Mouse (Mus musculus): ENCODE measurements around the gene Rab42.

Rab42 gene

GRCm38 (mm10) chr4:132302939-132303479, at the start of gene Rab42:
Gene Rab42, minus strand, starts transcription at chr4:132303385.
- CTCF ChIA-PET, result interaction anchor here in 3 of 4 experiments (0.7 to 4.4 kb wide), 10 partner anchors 10 to 125 kb away, joined by 3 to 21 read pairs (median 4); no protein-coding TSS in a partner anchor
- POLR2A ChIA-PET, result interaction anchor here (0.6 to 30.6 kb wide), 47 partner anchors 10 to 1602 kb away, joined by 3 to 593 read pairs (median 5); partner anchors contain the start of genes Taf12 (in 3 of the 4), Trnau1ap (in 3 of the 4), Ythdf2 (in 2 of the 4) and Rcc1 (in 1 of the 4)

DNA sequence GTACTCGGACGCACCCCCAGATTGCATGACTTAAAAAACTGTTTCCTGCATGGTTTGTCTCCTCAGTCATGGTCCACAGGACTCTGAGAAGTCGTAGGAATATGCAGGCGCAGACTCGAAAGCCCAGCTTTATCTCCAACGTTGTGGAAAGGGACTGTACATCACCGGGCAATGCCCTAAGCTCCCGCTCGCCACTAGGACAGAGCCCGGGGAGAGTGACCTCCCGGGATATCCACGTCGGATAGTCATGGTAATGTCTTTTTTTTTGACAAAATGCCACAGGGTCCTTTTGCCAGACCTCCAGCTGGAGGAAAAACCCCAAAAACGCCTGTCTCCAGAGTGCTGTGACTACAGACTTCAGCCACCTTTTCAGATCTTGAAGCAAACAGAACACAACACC, 49.6 kb upstream of the Rab42 start:
- CTCF ChIA-PET, result no interaction called here

DNA sequence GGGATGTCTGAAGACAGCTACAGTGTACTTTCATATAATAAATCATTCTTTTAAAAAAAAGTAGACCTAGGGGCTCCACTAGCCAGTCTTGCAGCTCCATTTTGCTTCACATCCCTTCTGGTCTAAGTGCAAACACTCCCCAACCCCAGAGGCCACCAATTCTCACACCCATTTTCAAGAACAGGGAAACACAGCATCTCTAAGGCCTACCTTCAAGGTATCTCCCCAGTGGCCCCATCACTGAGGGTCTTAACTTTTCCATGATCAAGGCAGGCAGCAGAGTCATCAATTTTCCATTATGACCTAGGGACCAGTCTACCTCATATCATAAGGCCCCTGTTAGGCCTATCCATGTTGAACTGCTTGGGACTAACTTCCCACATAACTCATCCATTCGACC, 48.2 kb upstream of the Rab42 start:
- POLR2A ChIA-PET, result interaction anchor here (0.5 to 14.6 kb wide), 92 partner anchors 8 to 1773 kb away, joined by 3 to 222 read pairs (median 5); partner anchors contain the start of genes Sesn2 (in 3 of the 4), Srsf4 (in 3 of the 4), Gmeb1 (in 2 of the 4) and Taf12 (in 2 of the 4)
- CTCF ChIA-PET, result interaction anchor here in 2 of 4 experiments (1.3 to 2.3 kb wide), 3 partner anchors 22 to 60 kb away, joined by 3 to 6 read pairs (median 6); partner anchors contain the start of gene Trnau1ap (in 1 of the 2)

More for the DNA sequence above, 49.6 kb upstream of the Rab42 start:
- POLR2A ChIA-PET, result interaction anchor here (0.6 to 14.6 kb wide), 48 partner anchors 9 to 1440 kb away, joined by 3 to 222 read pairs (median 6); partner anchors contain the start of genes Atpif1 (in 2 of the 4), Taf12 (in 2 of the 4), Gmeb1 (in 1 of the 4) and Sesn2 (in 1 of the 4)

DNA sequence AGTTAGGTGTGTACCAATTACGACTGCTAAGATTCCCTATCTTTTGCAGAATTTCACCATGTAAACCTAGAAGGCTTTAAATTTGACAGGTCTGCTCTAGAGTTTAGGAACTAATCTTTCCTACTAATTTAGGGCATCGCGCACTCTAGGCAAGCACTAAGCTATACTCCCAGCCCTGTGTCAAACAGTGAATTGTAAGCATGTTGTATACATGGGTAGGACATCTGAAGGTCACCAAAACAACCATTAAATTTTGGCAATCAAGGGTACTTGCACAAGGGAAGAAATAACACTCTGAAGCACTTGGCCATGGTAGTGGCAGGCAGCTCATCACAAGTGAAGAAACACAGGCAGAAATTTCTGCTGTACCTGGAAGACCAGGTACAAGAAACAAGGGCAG, 47.7 kb upstream of the Rab42 start:
- ChIA-PET POLR2A (interaction anchor here (0.5 to 14.6 kb wide), 105 partner anchors 7 to 1773 kb away, joined by 3 to 222 read pairs (median 5); partner anchors contain the start of genes Sesn2 (in 3 of the 4), Srsf4 (in 3 of the 4), Trnau1ap (in 3 of the 4) and Gmeb1 (in 2 of the 4)), CTCF (interaction anchor here in 2 of 4 experiments (0.6 to 2.3 kb wide), 6 partner anchors 21 to 164 kb away, joined by 3 to 6 read pairs (median 4); partner anchors contain the start of gene Trnau1ap (in 1 of the 2))

DNA sequence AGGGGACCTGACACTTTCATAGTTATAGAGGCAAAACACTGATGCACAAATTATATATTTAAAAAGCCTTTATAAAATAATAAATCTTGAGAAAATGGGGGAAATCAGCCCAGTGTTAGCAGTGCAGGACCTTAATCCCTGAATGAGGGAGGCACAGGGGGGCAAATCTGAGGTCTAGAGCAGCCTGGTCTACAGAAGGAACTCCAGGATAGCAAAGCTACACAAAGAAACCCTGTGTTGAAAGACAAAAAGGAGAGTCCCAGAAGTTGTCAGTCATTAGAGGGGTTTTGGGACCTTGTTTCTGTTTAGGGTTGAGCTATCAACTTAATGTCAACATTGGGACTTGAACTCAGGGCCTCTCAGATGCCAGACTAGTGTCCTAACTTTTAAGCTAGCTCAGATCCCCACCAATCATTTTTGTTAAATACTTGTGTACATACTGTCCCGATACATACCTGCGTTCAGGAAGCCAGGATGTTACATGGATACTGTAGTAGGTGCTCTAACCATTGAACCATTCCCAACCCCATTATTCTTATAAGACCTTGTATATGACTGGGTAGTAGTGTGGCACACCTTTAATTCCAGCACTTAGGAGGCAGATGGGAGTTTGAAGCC, 47.0 kb upstream of the Rab42 start:
- CTCF ChIA-PET, result interaction anchor here in 2 of 4 experiments (0.6 to 2.3 kb wide), 7 partner anchors 21 to 165 kb away, joined by 3 to 6 read pairs (median 3); partner anchors contain the start of gene Trnau1ap (in 1 of the 2)
- POLR2A ChIA-PET, result interaction anchor here (0.6 to 14.6 kb wide), 96 partner anchors 8 to 477 kb away, joined by 3 to 222 read pairs (median 5); partner anchors contain the start of genes Srsf4 (in 3 of the 4), Trnau1ap (in 3 of the 4), Ythdf2 (in 3 of the 4) and Gmeb1 (in 2 of the 4)

DNA sequence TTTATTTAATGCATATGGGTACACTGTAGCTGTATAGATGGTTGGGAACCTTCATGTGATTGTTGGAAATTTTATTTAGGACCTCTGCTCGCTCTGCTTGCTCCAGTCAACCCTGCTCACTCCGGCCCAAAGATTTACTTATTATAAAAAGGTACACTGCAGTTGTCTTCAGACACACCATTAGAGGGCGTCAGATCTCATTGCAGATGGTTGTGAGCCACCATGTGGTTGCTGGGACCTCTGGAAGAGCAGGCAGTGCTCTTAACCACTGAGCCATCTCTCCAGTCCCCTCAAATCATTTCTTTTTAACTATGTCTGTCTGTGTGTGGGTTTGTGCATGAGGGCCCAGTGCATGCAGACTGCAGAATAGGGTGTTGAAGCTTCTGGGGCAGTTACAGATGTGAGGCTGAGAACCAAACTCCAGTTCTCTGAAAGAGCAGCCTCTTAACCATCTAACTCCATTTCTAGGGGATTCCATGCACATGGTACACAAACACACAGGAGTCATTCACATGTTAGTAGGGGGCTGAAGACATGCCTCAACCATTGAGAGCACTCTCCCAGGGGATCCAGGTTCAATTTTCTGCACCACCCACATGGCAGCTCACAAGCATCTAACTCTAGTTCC, 46.4 kb upstream of the Rab42 start:
- ChIA-PET POLR2A (interaction anchor here (0.5 to 14.6 kb wide), 79 partner anchors 8 to 987 kb away, joined by 3 to 222 read pairs (median 7); partner anchors contain the start of genes Trnau1ap (in 3 of the 4), Gmeb1 (in 2 of the 4), Rab42 (in 2 of the 4) and Taf12 (in 2 of the 4)), CTCF (interaction anchor here in 2 of 4 experiments (0.8 to 2.3 kb wide), 5 partner anchors 20 to 165 kb away, joined by 3 to 6 read pairs (median 4); partner anchors contain the start of gene Trnau1ap (in 1 of the 2))

DNA sequence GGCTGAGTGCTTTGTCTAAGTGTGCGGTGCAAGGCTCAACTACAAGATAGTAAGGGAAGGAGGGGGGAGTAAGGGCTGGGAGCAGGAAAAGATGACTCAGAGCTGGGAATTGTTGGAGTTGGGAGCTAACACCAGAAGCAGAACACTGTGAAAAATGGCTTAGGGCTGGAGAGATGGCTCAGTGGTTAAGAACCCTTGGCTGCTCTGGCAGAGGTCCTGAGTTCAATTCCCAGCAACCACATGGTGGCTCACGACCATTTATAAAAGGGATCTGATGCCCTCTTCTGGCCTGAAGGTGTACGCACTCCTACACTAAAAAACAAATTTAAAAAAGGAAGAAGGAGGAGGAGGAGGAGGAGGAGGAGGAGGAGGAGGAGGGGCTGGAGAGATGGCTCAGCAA, 43.5 kb upstream of the Rab42 start:
- CTCF ChIA-PET, result interaction anchor here in 2 of 4 experiments (0.9 to 1.2 kb wide), 5 partner anchors 21 to 165 kb away, joined by 3 to 4 read pairs (median 3); partner anchors contain the start of gene Taf12 (in 1 of the 2)
- POLR2A ChIA-PET, result interaction anchor here (1.0 to 14.6 kb wide), 21 partner anchors 6 to 494 kb away, joined by 3 to 222 read pairs (median 7); partner anchors contain the start of genes Gmeb1 (in 1 of the 4), Rab42 (in 1 of the 4), Taf12 (in 1 of the 4) and Ythdf2 (in 1 of the 4)

DNA sequence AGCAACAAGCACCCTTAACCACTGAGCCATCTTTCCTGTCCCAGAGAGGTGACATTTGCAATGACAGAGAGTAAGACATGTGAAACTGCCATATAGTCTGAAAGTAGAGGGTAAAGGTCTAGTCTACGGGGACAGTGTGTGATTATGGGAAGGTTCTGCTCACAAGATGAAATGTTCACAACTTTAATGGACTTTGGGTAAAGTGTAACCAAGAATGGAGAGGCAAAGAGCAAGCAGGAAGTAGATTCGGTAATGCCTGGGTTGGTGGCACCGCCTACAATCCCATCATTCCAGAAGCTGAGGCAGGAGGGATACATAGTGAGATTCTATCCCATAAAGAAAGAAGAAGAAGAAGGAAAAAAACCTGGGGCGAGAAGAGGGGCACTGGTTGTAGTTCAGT, 43.1 kb upstream of the Rab42 start:
- CTCF ChIA-PET, result interaction anchor here in 2 of 4 experiments (0.9 to 1.2 kb wide), 4 partner anchors 21 to 165 kb away, joined by 3 to 4 read pairs (median 3); no protein-coding TSS in a partner anchor
- POLR2A ChIA-PET, result interaction anchor here (1.0 to 14.6 kb wide), 17 partner anchors 5 to 495 kb away, joined by 3 to 222 read pairs (median 17); partner anchors contain the start of genes Gmeb1 (in 1 of the 4), Rab42 (in 1 of the 4) and Taf12 (in 1 of the 4)

DNA sequence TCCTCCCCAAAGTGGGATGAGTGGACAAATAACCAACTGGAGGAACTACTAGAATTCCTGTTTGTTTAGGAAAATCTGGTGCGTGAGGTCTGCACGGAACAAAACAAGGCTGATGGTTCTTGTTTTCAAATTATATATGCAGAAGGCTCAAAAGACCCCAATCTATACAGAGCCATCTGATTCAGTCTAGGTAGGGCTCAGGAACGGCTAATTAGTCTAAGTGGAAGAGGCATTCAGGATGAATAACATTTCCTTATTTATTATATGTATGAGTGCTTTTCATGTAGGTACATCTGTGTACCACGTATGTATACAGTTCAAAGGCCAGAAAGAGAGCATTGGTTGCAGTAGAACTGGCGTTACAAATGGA, 42.6 kb upstream of the Rab42 start:
- ChIA-PET POLR2A (interaction anchor here (1.0 to 11.3 kb wide), 24 partner anchors 8 to 169 kb away, joined by 3 to 265 read pairs (median 15); partner anchors contain the start of genes Trnau1ap (in 3 of the 4), Rcc1 (in 2 of the 4), Sesn2 (in 1 of the 4) and Taf12 (in 1 of the 4)), CTCF (interaction anchor here in 2 of 4 experiments (0.9 to 2.2 kb wide), 4 partner anchors 22 to 72 kb away, joined by 3 to 13 read pairs (median 4); no protein-coding TSS in a partner anchor)

DNA sequence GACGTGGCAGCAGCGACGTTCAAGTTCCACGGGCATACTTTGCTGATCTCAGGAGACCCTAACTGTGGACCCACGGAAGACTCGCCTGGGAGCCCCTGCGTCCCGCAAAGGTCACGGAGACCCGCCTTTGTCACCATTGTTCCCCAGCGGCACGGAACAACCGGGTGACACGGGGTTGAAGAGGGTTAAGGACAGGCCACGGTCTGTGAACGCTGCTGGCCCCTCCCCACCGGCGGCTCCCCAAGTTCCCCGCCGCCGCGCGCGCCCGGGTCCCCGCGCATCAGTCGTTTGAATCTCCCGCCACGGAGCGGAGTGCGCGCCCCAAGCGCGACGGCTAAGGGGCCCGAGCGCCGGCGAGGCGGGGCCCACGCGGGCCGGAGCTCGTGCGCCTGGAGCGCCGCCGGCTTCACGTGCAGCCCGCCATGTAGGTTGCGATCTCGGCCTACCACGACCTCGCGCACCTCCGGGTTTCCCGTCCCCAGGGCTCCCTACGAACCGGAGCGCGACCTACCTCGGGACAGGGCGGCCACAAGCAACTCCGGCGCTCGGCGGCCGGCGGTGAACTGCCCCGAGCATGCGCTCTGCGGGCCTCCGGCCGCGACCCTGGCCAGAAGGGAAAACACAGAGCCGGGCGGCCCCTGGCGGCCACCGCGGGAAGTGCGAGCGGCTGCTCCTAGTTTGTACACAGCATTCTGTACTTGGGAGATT, 42.1 kb upstream of the Rab42 start:
- ChIA-PET POLR2A (interaction anchor here (0.5 to 11.3 kb wide), 66 partner anchors 8 to 421 kb away, joined by 3 to 265 read pairs (median 4); partner anchors contain the start of genes Rcc1 (in 3 of the 4), Trnau1ap (in 3 of the 4), Sesn2 (in 2 of the 4) and Taf12 (in 2 of the 4)), CTCF (interaction anchor here in 3 of 4 experiments (0.8 to 2.2 kb wide), 9 partner anchors 49 to 152 kb away, joined by 3 to 13 read pairs (median 3); no protein-coding TSS in a partner anchor)

GRCm38 (mm10) chr4:132344403-132345134, 41.4 kb upstream of the Rab42 start:
- ChIA-PET CTCF (interaction anchor here in 3 of 4 experiments (0.6 to 2.2 kb wide), 10 partner anchors 16 to 151 kb away, joined by 3 to 13 read pairs (median 3); partner anchors contain the start of gene Trnau1ap (in 1 of the 3)), POLR2A (interaction anchor here (0.5 to 11.3 kb wide), 69 partner anchors 9 to 471 kb away, joined by 3 to 265 read pairs (median 4); partner anchors contain the start of genes Rcc1 (in 3 of the 4), Trnau1ap (in 3 of the 4), Sesn2 (in 2 of the 4) and Taf12 (in 2 of the 4))

DNA sequence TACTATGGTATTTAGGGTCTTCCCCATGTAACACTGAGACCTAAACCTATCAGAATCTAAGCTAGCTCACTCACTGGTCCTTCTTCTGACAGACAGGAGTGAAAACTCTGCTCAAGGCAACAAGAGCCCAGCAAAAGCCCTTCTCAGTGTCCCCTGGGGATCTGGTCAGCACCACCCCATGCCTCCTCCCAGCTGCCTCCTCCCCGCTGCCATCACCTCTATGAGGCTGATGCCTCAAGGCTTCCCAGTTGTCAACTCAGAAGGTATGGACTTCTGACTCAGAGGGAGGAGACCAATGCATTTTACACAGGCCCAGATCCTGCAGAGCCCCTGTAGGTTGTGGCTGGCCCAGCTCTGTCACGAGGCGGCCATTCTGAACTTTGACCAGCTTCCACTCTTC, 38.3 kb upstream of the Rab42 start:
- CTCF ChIA-PET, result interaction anchor here in 1 of 4 experiments (0.8 to 1.8 kb wide), 4 partner anchors 45 to 174 kb away, joined by 3 to 5 read pairs (median 4); no protein-coding TSS in a partner anchor
- POLR2A ChIA-PET, result interaction anchor here (0.7 to 11.3 kb wide), 24 partner anchors 10 to 173 kb away, joined by 3 to 265 read pairs (median 5); partner anchors contain the start of genes Rab42 (in 2 of the 4), Rcc1 (in 2 of the 4), Taf12 (in 2 of the 4) and Trnau1ap (in 2 of the 4)

DNA sequence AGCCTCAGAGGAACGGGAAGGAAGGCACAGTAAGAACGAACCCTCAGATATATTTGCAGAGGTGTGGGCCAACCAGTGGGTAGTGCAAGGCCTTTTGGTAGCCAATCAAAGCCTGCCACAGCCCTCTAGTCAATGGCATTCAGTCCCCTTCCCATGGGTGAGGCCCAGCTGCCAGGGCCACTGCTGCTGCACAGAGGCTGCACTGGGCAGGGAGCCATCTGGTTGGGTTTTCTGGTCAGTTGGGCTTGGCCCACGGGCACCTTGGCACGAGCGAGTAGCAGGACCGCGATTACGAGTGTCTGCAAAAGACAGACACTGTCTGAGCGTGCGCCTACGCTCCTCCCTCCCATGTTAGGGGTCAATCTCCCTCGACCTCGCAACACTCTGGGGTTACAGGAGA, 35.8 kb upstream of the Rab42 start:
- POLR2A ChIA-PET, result interaction anchor here (0.6 to 11.3 kb wide), 28 partner anchors 9 to 186 kb away, joined by 3 to 265 read pairs (median 6); partner anchors contain the start of genes Rcc1 (in 2 of the 4), Taf12 (in 2 of the 4), Trnau1ap (in 2 of the 4) and Rab42 (in 1 of the 4)
- CTCF ChIA-PET, result interaction anchor here in 2 of 4 experiments (0.7 to 1.3 kb wide), 3 partner anchors 9 to 43 kb away, joined by 3 to 5 read pairs (median 4); partner anchors contain the start of gene Trnau1ap (in 1 of the 2)

DNA sequence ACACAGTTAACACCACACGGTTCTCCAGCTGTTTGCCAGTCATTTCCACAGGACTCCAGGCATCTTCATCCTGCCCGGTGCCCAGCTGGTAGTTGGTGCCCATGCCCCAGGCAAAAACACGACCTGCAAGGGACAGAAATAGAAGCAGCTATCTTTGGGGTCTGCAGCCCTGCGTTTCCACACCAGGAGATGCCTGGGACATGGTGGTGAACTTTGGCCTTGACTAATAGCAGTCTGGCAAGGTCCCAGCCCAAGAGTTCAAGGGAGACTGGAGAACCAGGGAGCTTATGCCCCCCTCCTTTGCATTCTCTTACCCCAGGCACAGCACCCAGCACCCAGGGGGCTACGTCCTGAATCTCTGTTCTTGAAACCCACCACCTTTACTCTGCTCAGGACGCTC, 29.7 kb upstream of the Rab42 start:
- POLR2A ChIA-PET, result interaction anchor here in 3 of 4 experiments (0.6 to 13.9 kb wide), 15 partner anchors 7 to 181 kb away, joined by 3 to 265 read pairs (median 5); partner anchors contain the start of gene Taf12 (in 1 of the 3)
- CTCF ChIA-PET, result no interaction called here

- ChIA-PET POLR2A (interaction anchor here (0.5 to 13.9 kb wide), 16 partner anchors 8 to 182 kb away, joined by 3 to 265 read pairs (median 8); no protein-coding TSS in a partner anchor), CTCF (interaction anchor here in 1 of 4 experiments (0.6 kb wide), 1 partner anchor 47 kb away, joined by 4 read pairs; no protein-coding TSS in a partner anchor)
Measured at GRCm38 (mm10) chr4:132331960-132332359, 28.8 kb upstream of the Rab42 start.
